Mouse (Mus musculus) liver, adult 2 months (tissue): ENCODE measurements around the gene Nebl.

Experiments used
- CTCF ChIP-seq: fragments of 200-500 bp; IDR thresholded peaks from 2 replicates; pipeline ENCODE4 v1.5.1; 2011; ENCODE audit warnings: low read depth, low read length, control low read depth
- POLR2A ChIP-seq: fragments of 200-500 bp; IDR thresholded peaks from 2 replicates; pipeline ENCODE4 v1.6.1; 2011; ENCODE audit warnings: low read length, control low read depth; ENCODE audit not compliant: insufficient read depth; ENCODE audit errors: extremely low read depth

DNA sequence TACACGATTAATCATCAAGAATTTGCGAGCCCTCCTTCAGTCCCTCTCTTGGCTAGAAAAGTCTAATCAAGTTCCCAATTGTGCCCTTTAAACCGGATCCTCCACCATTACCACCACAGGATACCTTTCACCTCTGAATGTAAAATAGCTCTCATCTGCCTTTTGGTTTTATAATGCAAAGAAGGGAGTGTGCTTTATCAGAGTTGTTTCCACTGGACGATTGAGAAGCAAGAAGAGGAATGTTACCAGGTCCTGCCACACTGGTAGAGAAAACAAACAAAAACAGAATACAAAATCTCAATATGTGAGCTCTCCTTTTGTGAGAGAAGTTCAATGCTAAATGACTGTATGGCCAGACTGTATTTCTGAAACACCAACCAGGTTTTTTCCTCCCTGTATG lies 127.7 kb downstream of the Nebl start:
- TF ChIP-seq CTCF (no peak), POLR2A (no peak)
